Mouse (Mus musculus): ENCODE measurements around the gene Ctnnbip1.

- TF ChIP-seq POLR2A (IDR thresholded peaks at IDR 0.05; ENCODE audit: low read depth, low read length) (no peak), CTCF (IDR thresholded peaks at IDR 0.05; ENCODE audit: extremely low read depth, insufficient read length, insufficient replicate concordance, low read depth, low read length) (no peak)
Measured at GRCm38 (mm10) chr4:149574391-149574821, 56.4 kb downstream of the Ctnnbip1 start.

Measured in small intestine, adult 2 months (tissue).